Mouse (Mus musculus): ENCODE measurements around the gene Itgam. TPM values are rescaled to one million over a fixed set of nuclear protein-coding genes. Genes with fewer than 3 reads are reported as not detected.

The Itgam gene
- total RNA-seq, 1 experiment from 2014 or later = 4.2 TPM

DNA sequence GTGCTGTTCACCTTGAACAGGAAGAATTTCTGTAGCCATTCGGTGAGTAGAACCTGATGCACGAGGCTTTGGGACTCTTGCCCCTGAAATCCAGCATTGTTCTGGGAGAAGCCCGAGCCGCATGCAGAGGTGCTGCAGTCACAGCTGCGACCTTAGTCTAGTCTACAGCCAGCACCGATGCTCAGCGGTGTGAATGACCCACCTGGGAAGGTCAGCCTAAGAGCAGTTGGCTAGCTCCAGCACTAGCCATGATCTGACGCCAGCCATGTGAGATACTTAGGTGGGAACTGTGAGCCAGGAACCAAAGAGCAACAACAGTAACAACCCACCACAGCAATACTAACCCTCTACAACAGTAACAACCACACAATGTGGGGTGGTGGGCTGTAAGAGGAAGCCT, 4.6 kb upstream of the Itgam start:
- no peak for DNase-seq

DNA sequence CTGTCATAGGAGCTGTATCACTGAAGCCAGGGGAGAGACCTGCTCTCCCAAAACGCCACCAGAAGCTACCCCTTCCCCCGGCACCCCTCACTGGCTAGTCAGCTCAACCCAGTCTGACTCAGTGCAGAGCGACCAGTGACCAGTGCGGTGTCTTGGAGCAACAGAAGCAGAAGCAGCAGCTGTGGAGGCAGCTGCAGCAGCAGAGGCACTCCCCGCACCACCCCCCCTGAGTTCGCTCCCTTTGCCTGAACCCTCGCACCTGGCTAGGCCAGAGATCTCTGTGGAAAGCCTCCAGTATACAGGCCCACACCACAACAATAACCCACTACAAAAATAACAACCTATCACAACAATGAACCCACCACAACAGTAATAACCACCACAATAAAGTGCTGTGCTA, 3.9 kb upstream of the Itgam start:
- DNase-seq = no peak

DNA sequence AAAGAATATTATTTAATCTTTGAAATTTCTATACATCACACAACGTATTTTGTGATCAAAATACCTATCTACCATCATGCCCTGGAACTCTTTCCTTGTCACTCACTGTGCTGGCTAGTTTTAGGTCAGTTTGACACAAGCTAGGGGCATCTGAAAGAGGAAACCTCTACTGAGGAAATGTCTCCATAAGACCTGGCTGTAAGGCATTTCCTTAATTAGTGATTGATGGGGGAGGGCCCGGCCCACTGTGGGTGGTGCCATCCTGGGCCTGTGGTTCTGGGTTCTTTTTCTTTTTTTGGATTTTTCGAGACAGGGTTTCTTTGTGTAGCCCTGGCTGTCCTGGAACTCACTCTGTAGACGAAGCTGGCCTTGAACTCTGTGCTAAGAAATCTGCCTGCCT, 3.3 kb upstream of the Itgam start:
- DNase-seq = no peak

DNA sequence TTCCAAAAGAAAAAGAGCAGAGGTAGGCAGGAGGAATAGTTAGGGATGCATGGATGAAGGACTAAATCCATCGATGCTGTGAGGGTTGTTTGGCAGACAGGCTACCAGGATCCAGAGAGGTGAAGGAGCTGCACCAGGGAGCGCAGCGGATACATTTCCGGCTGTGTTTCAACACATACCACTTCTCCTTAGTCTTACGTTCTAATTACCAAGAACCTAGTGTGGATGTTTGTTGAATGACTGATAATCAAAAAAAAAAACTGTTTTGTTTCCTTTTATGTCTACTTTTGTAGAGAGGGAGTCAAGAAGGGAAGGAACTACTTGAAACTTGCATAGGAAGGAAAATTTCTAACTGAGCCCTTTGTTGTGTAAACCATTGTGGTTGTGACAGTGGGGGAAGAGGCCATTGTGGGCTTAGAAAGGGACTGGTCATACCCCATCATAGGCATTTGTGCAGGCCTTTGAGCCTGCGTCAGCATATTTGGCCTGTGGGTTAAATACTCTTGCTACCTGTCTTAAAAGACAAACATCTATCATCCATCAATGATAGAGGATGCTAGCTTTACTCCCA, 856 bp downstream of the Itgam start:
- DNase-seq = no peak

DNA sequence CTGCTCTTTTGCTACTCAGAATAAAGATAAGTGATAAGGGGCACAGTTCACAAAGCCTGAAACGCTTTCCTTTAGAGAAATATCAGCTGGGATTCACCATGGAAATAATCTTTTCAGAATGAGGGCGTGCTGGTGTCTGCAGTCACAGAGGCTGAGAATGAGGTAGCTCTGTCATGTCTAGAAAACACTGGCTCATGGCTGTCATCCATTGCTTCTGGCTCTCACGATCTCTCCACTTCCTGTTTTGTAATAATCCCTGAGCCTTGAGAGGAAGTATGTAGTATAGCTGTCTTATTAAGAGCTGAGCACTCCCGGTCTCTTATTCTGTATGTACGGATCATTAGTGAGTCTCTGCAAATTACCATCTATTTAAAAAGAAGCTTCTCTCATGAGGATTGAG, 3.1 kb downstream of the Itgam start:
- no peak for DNase-seq

DNA sequence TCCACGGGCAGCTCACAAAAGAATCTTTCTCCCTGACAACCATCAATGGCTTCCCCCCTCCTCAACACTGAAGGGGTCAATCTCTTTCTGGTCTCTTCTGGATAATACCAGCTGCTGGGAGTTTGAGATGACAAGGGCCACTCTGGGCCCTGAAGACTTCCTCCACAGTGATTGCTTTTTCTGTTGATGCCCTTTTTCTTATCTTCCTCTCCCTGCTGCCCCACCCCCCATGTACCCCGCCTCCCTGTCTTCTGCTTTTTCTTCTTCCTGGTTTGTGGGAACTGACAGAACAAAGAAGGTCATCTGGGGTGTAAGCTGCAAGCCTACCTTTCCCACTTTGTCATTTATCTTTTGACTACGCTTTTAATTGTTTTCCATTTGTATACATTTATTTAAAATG, 5.4 kb downstream of the Itgam start:
- no peak for DNase-seq

DNA sequence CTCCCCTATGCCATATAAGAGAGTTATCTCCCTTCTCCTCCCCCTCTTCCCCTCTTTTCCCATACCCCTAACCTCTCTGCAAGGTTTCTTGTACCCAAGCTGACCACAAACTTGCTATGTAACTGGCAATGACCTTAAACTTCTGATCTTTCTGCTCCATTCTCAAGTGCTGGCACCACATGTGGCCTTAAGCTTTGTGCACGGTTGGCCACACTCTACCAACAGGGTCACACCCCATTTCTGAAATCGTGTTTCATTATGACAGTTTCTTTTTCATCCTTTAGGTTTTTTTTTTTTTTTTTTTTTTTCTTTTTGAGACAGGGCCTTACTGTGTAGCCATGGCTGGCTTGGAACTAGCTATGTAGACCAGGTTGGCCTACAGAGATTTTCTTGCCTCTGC, 7.4 kb downstream of the Itgam start:
- no peak for DNase-seq

DNA sequence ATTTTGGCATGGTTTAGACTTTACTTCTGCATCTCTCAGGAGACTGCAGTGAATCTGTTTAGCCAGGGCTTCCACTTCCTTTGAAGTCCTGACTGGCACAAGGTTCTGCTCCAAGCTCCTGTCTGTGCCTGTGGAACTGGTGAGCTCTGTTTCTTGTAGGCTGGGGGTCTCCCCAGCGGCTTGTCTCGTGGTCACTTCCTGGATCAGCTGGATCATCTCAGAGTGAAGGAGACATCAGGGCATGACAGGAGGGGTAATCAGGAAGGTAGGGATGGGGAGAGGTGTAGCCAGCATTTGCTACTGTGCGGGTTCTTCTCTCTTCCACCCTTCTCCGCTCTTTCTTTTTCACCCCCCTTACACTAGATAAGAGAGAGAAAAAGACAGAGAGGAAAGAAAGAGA, 9.4 kb downstream of the Itgam start:
- DNase-seq = no peak

DNA sequence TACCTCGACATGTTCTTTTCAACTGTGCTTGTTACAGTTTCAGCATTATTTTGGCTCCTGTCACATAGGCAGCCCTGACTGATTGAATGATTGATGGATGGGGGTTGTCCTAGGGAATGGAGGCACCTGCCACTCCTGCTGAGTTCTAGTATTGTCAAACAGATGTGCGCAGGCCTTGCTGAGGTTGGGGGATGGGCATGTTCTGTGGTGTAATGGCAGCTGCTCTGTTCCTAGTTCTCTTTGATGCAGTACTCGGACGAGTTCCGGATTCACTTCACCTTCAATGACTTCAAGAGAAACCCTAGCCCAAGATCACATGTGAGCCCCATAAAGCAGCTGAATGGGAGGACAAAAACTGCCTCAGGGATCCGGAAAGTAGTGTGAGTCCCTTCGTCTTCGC, 17.6 kb downstream of the Itgam start:
- no peak for DNase-seq

DNA sequence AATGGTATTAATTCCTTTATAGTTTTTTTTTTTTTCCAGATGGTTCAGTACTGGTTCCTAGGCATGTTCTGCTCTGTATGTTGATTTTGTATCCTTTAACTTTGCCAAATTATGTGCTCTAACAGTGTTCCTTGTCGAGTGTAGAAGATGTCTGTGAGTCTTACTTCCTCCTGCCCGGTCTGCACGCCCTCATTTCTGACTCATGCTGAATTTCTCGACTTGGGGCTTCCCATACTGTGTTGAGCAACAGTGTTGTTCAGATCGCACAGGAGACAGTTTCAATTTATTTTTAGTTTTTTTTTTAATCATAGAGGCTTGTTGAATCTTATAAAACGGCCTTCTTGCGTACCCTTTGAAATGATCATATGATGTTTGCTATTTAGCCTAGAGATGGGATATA, 26.7 kb downstream of the Itgam start:
- DNase-seq = no peak

DNA sequence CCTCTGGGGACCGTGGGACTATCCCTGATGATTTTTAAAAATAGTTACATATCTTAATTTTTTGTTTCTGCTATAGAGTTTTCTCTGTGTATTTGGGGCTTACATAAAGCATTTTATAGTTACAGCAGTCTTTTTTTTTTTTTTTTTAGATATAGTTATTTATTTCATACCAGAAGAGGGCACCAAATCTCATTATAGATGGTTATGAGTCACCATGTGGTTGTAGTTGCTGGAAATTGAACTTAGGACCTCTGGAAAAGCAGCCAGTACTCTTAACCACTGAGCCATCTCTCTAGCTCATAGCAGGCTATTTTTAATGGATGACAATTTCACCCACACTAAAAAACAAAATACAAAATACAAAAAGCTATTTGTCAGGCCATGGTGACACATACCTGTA, 35.7 kb downstream of the Itgam start:
- DNase-seq = no peak

DNA sequence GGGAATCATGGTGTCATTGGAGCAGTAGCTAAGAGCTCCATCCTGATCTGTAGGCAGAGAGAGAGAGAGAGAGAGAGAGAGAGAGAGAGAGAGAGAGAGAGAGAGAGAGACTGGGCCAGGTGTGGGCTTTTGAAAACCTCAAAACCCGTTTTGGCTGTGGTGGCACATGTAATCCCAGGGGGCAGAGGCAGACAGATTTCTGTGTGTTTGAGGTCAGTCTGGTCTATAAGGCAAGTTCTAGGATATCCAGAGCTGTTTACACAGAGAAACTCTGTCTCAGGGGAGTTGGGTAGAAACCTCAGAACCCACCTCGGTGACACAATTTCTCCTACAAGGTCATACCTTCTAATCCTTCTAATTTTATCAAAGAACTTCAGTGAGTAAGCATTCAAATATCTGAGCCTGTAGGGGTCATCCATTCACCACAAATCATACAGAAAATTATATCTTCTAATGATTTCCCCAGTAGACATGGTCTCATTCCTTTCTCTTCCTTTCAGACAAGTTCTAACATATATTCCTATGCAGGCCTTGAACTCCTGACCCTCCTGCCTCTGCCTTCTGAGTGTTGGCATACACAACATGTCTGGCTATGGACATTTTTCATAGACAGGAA, 38.4 kb downstream of the Itgam start:
- DNase-seq = no peak

DNA sequence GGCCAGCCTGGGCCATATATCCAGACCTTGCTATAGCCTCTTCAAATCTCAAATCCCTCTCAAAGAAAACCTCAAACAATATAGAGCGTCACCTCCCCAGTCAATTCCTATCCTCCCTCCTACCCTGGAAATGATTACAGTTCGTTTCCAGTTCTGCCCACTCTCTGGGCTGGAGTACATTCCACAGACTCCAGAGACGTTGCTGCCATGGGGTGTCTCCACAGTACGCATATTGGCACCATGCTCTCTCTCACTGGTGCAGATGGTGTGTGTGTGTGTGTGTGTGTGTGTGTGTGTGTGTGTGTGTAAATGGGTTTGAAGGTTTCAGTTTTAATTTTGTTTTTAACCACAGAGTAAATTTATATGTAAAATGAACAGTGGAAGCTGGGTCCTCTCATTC, 42.8 kb downstream of the Itgam start:
- no peak for DNase-seq

DNA sequence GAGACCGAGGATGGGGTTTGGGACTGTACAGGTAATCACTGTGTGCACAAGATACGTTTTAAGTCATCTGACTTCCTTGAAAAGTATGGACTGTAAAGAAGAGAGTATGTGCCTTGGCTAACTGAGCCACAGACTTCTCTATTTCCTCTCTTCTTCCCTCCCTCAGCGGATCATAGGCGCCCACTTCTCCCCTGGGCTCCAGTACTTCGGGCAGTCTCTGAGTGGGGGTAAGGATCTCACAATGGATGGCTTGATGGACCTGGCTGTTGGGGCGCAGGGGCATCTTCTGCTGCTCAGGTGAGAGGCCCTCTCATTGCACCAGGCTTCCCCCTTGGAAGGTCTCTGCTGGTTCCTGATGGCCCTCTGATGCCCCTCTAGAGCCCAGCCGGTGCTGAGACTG, 45.0 kb downstream of the Itgam start:
- DNase-seq = no peak

DNA sequence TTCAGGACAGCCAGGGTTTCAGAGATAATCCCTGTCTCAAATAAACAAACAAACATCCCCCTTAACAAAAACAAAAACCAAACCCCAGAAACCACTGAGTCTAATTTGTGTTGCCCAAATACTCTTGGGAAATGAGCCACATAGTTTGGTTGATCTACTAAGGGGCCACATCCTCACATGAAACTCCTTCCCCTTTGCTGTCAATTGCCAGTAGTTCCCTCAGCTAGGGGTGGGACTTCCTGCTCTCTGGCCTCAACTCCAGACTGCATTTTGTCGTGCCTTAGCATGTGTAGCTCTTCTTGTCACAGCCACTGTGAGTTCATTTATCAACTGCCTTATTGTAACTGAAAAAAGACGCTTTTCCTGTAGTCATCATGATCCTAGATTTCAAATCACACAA, 47.9 kb downstream of the Itgam start:
- DNase-seq = no peak

DNA sequence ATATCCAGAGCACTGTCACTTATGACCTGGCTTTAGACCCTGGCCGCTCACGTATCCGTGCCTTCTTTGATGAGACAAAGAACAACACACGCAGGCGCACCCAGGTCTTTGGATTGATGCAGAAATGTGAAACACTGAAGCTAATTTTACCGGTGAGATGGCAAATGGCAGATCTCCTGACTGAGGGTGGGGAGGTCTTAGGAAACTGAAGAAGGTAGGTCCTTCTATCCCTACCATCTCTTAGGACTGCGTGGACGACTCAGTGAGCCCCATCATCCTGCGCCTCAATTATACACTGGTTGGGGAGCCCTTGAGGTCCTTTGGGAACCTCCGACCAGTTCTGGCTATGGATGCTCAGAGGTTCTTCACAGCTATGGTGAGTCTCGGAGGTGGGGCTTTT, 49.7 kb downstream of the Itgam start:
- DNase-seq = no peak

DNA sequence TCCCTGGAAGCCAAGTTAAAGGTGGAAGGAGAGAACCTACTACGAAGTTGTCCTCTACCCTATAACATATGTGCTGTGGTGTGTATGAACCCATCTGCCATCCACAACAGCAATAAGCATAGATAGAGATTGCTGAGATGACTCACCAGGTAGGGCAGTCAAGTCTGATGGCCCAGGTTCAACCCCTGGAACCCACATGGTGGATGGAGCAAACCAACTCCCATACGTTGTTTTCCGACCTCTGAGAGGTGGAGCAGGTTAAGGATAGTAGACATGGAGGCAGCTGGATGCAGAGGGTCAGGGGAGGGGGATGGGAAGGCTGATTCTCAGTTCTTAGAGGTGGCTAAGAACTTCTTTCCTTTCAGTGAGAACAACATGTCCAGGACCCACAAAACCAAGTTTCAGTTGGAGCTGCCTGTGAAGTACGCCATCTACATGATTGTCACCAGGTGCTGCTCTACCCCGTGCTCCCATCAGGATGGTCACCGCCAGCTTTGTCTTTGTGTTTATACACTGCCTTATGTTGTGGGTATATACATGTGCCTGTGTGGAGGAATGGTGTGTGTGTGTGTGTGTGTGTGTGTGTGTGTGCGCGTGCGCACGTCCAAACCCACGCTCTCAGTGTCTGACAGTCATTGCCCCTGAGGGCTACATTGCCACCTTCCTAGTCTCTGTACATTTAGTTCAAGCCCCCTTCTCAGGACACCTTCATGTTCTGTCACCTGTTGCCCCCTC, 52.1 kb downstream of the Itgam start:
- no peak for DNase-seq

DNA sequence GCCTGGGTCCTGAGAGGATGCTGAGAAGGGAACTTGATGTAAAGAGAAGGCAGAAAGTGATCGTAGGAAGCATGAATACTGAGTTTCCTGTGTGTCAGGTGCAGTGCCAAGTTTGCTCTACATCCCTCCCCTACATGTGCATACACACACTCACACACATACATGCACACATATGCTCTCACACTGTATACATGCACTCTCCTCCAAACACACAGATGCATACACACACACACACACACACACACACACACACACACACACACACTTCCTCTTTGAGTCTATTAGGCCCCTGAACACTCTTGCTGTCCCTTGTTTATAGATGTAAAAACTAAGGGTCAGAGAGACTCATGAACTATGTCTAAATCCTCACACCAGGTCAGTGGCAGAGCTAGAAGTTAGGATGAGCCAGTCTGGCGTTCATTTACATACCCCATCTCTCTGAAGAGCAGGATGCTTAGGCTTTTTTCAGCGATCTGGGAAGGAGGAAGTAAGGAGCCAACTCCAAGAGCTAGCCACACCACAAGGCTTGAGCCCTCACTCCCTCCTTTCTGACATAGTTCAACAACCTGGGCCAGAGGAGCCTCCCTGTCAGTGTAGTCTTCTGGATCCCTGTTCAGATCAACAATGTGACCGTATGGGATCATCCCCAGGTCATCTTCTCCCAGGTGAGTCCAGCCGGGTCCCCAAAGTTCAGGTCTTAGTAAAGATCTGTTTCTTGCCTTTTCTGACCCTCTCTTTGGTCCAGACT, 52.9 kb downstream of the Itgam start:
- no peak for DNase-seq

DNA sequence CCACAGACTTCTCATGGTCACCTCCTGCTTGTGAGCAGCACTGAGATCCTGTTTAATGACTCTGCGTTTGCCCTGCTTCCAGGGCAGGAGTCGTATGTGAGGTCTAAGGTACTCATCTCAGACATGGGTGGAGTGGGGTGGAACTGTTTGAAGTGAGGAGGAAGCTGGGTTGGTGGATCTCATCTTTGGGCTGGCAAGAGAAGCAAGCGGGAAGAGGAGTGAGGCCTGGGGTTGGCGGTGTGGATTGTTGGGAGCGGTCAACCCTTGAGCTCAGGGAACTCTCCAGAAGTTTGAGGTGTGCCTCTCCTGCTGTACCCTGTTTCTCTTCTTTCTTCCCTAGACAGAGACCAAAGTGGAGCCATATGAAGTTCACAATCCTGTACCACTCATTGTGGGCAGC, 54.0 kb downstream of the Itgam start:
- no peak for DNase-seq

DNA sequence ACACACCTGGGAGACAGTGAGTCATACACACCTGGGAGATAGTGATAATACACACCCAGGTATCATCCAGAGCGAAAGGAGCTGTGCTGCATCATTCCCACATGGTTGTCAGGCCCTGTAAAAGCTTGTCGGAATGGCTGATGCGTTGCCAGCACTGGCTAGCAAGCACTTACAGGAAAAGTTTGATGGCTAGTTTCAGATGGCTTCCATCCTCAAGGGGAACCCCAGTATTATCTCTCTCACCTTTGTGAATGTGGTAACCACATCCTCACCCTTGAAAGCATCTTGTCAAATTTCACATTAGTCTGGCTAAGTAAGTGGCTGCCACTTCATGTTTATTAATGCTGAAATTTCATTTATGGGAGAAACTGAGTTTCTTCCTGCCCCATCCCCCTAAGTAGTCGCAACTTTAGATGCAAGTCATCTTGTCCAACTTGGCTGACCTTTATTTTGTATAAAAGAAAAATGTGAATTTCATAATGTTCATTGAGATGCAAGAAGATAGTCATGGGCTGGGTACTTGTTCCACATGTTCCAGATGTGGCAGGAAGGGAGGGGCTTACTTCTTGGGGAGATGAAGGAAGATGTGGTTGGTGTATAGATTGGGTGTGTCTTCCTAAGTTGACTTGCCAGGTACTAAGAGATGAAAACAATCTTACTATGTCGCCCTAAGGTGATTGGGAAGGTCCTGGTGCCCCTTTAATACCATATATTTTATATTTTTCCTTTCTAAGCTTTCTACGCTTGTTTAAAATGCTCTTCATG, 57.5 kb downstream of the Itgam start:
- no peak for DNase-seq

DNA sequence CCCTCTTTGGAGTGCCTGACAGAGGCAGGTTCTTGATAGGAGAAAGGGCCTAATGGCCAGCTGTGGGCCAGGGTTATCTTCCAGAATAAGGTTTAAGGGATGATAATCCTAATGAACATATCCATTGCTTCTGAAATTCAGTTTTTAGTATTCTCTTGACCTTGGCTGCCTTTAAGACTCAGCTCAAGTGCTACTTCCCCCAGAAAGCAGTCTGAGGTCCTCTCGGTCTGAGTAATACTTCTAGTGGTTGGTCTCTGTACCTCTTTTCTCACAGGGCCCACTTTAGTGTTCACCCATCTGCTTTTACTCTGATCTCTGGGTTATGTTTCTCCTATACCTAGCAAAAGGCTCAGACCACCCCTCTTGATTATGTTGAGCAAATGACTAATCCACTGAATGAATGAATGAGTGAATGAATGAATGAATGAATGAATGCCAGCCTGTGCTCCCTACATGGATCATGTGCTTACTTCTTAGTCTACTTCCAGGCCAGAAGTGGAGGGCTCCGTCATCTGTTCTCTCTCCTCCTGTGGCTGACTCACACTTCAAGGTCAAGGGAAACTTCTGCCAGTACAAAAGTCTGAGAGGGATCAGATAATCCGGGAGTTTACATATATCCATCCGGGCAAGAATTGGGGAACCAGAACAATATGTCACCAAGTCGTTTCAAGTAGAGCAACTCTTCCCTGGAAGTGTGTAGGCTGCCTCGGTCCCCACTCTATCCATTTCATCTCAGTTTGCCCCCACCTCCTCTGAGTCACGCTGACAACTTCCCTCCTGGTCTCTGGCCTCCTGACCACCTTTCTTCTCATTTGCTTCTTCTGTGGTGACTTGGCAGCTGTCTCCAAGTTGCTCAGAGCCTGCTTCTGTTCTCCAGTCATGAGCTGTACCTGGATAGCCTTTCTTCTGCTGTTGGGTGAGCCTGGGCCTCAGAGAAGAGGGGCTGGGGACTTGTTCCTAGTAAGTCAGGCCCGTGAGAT, 66.6 kb downstream of the Itgam start, which contains the start of gene Itgax:
Gene Itgax, plus strand, starts transcription at position 807 of the 980 bp plus-strand sequence.
- DNase-seq = peak; percentile 57
